Mouse (Mus musculus) CH12.LX (cell line): ENCODE measurements at regions not wholly inside any gene's neighbourhood (a gene's known extent, or its start where the extent isn't known, plus 50 kb on each side); places are given as distances from the start of the nearest gene placed in this dataset.

Experiments used
- DNase-seq: peaks from one replicate; pipeline ENCODE4 v3.0.0-alpha.2; 2013; ENCODE audit errors: extremely low read depth
- H3K27ac ChIP-seq: 2 replicates; pipeline ENCODE4 v1.5.1; 2012; ENCODE audit warnings: low read depth, mild to moderate bottlenecking, control low read depth, moderate library complexity; ENCODE audit not compliant: insufficient read depth
- H3K27me3 ChIP-seq: replicated peaks from 2 replicates; pipeline ENCODE3; 2012; ENCODE audit warnings: inconsistent platforms
- H3K36me3 ChIP-seq, 2 experiments: replicated peaks in 1 of 2; 2 replicates each; pipeline versions ENCODE3 to v1.6.1; 2012; ENCODE audit warnings: inconsistent platforms in 1 of 2, low read length in 1 of 2, mild to moderate bottlenecking in 1 of 2, mixed read lengths in 1 of 2, moderate library complexity in 1 of 2; ENCODE audit not compliant: control insufficient read depth in 1 of 2, insufficient read depth in 1 of 2
- H3K4me1 ChIP-seq, 2 experiments: 2 replicates each; pipeline ENCODE4 v1.6.1; 2012; ENCODE audit warnings: inconsistent platforms in 1 of 2, moderate library complexity in 1 of 2; ENCODE audit not compliant: insufficient read depth in 2 of 2, control insufficient read depth in 1 of 2
- H3K4me2 ChIP-seq: 2 replicates; pipeline ENCODE4 v1.6.1; 2012; ENCODE audit warnings: low read depth, mild to moderate bottlenecking, control low read depth; ENCODE audit not compliant: poor library complexity, insufficient read depth, severe bottlenecking
- H3K4me3 ChIP-seq, 3 experiments: fragments of 150-350 bp in 1 of 3; sonication (generic) in 1 of 3; replicated peaks in 1 of 3; 2 replicates each; pipeline versions ENCODE3 to v1.5.1; 2011 to 2012; ENCODE audit warnings: low read depth in 2 of 3, low read length in 2 of 3, mild to moderate bottlenecking in 2 of 3, moderate library complexity in 2 of 3, control low read depth in 1 of 3, improper control_type of control experiment in 1 of 3, inconsistent platforms in 1 of 3, mixed read lengths in 1 of 3; ENCODE audit not compliant: poor library complexity in 1 of 3
- H3K79me2 ChIP-seq: replicated peaks from 2 replicates; pipeline ENCODE4 v1.6.1; 2012; ENCODE audit warnings: mild to moderate bottlenecking, moderate library complexity; ENCODE audit not compliant: control insufficient read depth, poor library complexity, insufficient read depth, severe bottlenecking; ENCODE audit errors: extremely low read depth
- H3K9ac ChIP-seq: 2 replicates; pipeline ENCODE4 v1.6.1; 2012; ENCODE audit warnings: low read depth, mild to moderate bottlenecking, control low read depth, moderate library complexity; ENCODE audit not compliant: insufficient read depth
- H3K9me3 ChIP-seq: replicated peaks from 2 replicates; pipeline ENCODE3; 2012; ENCODE audit warnings: low read length, inconsistent platforms, mixed read lengths
- CHD1 ChIP-seq: IDR thresholded peaks from 2 replicates; pipeline ENCODE4 v1.6.1; 2012; ENCODE audit warnings: low read depth, low read length, improper control_type of control experiment, inconsistent platforms
- CHD2 ChIP-seq: IDR thresholded peaks from 2 replicates; pipeline ENCODE4 v1.6.1; 2011; ENCODE audit warnings: low read length, improper control_type of control experiment
- EP300 ChIP-seq: IDR thresholded peaks from 2 replicates; pipeline ENCODE4 v1.6.1; 2011; ENCODE audit warnings: low read length, improper control_type of control experiment
- ETS1 ChIP-seq: conservative IDR thresholded peaks from 2 replicates; pipeline ENCODE4 v1.6.1; 2012; ENCODE audit warnings: low read depth, mild to moderate bottlenecking, inconsistent platforms, low read length, improper control_type of control experiment, moderate library complexity
- HCFC1 ChIP-seq: IDR thresholded peaks from 2 replicates; pipeline ENCODE4 v1.6.1; 2012; ENCODE audit warnings: low read depth, mild to moderate bottlenecking, inconsistent platforms, low read length, improper control_type of control experiment
- JUND ChIP-seq: conservative IDR thresholded peaks from 2 replicates; pipeline ENCODE4 v1.6.1; 2011; ENCODE audit warnings: low read depth, low read length, improper control_type of control experiment
- KAT2A ChIP-seq: IDR thresholded peaks from 2 replicates; pipeline ENCODE4 v1.6.1; 2012; ENCODE audit warnings: low read length, improper control_type of control experiment, inconsistent platforms; ENCODE audit not compliant: insufficient replicate concordance
- MAFK ChIP-seq: IDR thresholded peaks from 2 replicates; pipeline ENCODE4 v1.6.1; 2011; ENCODE audit warnings: low read length, improper control_type of control experiment; ENCODE audit not compliant: insufficient replicate concordance
- MAX ChIP-seq: IDR thresholded peaks from 2 replicates; pipeline ENCODE4 v1.6.1; 2011; ENCODE audit warnings: low read length, improper control_type of control experiment
- MXI1 ChIP-seq: IDR thresholded peaks from 2 replicates; pipeline ENCODE4 v1.6.1; 2011; ENCODE audit warnings: mild to moderate bottlenecking, low read depth, low read length, improper control_type of control experiment
- RCOR1 ChIP-seq: conservative IDR thresholded peaks from 2 replicates; pipeline ENCODE4 v1.6.1; 2012; ENCODE audit warnings: low read depth, mild to moderate bottlenecking, inconsistent platforms, low read length, improper control_type of control experiment
- SIN3A ChIP-seq: IDR thresholded peaks from 2 replicates; pipeline ENCODE4 v1.6.1; 2012; ENCODE audit warnings: low read length, improper control_type of control experiment, inconsistent platforms
- TBP ChIP-seq: conservative IDR thresholded peaks from 2 replicates; pipeline ENCODE4 v1.6.1; 2011; ENCODE audit warnings: low read depth, low read length, improper control_type of control experiment
- TCF12 ChIP-seq: IDR thresholded peaks from 2 replicates; pipeline ENCODE4 v1.6.1; 2014; ENCODE audit warnings: low read depth, mild to moderate bottlenecking, inconsistent platforms, low read length, improper control_type of control experiment
- UBTF ChIP-seq: IDR thresholded peaks from 2 replicates; pipeline ENCODE4 v1.6.1; 2012; ENCODE audit warnings: low read depth, mild to moderate bottlenecking, inconsistent platforms, low read length, improper control_type of control experiment, moderate library complexity
- ZC3H11A ChIP-seq: IDR thresholded peaks from 2 replicates; pipeline ENCODE4 v1.6.1; 2012; ENCODE audit warnings: low read depth, mild to moderate bottlenecking, inconsistent platforms, low read length, improper control_type of control experiment
- ZMIZ1 ChIP-seq: IDR thresholded peaks from 2 replicates; pipeline ENCODE4 v1.6.1; 2012; ENCODE audit warnings: low read depth, mild to moderate bottlenecking, inconsistent platforms, low read length, improper control_type of control experiment
- dilution Hi-C: fragments of 300-500 bp; cut with MboI; formaldehyde crosslinking; loops from 2 replicates; pipeline ENCODE4 v1.14.3; 2020; ENCODE audit warnings: low sequenced_read_pairs; ENCODE audit not compliant: extremely low pct_unique_long_range_greater_than_20kb, extremely low pct_ligation_motif_present
- in situ Hi-C: fragments of 300-500 bp; cut with MboI; formaldehyde crosslinking; loops from 3 replicates; pipeline ENCODE4 v1.14.3; 2019; ENCODE audit warnings: low sequenced_read_pairs, low pct_ligation_motif_present, low pct_unique_long_range_greater_than_20kb, mixed read lengths

DNA sequence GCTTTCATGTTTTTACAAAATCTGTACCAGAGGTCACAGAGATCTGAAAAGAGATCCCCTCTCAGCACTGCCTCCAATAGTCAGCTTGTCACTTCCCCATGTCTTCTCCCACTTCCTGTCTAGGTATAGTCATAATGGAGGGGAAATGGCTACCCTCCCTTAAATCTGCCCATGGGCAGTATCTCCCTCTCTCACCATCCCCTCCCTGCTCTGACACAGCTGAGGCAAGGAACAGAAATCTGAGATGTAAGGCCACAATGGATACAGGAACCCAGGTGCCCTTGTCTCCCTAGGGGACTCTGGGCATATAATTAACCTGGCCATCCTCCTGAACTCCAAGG, 66.7 kb upstream of the Insig1 start:
- Histone ChIP-seq H3K9ac (no peak overlapping the region), H3K27me3 (no peaks in the 10 kb centered on the region), H3K9me3 (no peaks in the 10 kb centered on the region), H3K79me2 (no peaks in the 10 kb centered on the region), H3K4me1 (peaks cover 0 to 13% of the 10 kb centered on the region in 2 experiments; a peak in 2 of 4 replicates), H3K4me3 (no peak overlapping the region), H3K36me3 (no peaks in the 10 kb centered on the region), H3K4me2 (no peak overlapping the region), H3K27ac (no peak overlapping the region)
- peak; percentile 8 for DNase-seq
- no peak for TF ChIP-seq MAX
- TF ChIP-seq ZC3H11A = no peak
- TF ChIP-seq CHD1 = no peak
- no peak for TF ChIP-seq HCFC1
- in situ Hi-C loops = no loop called here
- dilution Hi-C loops = no loop called here

DNA sequence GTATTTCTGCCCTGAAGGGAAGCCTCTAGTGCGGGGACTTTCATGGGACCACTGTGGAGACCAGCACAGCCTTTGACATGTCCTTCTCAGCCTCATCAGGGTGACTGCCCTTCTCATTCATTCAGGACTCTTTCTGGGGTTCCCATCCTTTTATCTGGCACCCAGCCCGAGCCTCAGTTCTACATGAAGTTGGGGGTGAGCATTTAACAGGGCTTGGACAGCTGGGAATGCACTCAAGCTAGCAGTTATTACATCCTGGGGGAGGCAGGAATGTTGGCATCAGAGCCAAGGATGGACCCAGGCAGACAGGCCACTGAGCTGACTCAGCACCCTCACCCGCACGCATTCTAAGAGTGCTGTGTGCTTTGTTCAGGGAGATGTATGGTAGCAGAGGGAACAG, 61.8 kb upstream of the Insig1 start:
- TF ChIP-seq HCFC1 (no peak), JUND (no peak), RCOR1 (no peak), KAT2A (no peak), ETS1 (no peak), CHD2 (no peak), ZMIZ1 (no peak), EP300 (no peak), TBP (no peak), CHD1 (no peak), MAFK (no peak), SIN3A (no peak), UBTF (no peak), MXI1 (no peak), TCF12 (no peak)
- TF ChIP-seq, all 38 proteins: peak for 0
- no peak overlapping the region for H3K9ac ChIP-seq
- no peak overlapping the region for H3K4me3 ChIP-seq
- no peak overlapping the region for H3K4me2 ChIP-seq
- H3K36me3 ChIP-seq = no peaks in the 10 kb centered on the region
- peaks cover 0 to 3% of the 10 kb centered on the region in 2 experiments; a peak in 2 of 4 replicates for H3K4me1 ChIP-seq
- DNase-seq = no peak
- H3K79me2 ChIP-seq = no peaks in the 10 kb centered on the region
- H3K27ac ChIP-seq = no peak overlapping the region
- H3K27me3 ChIP-seq = no peaks in the 10 kb centered on the region
- no peaks in the 10 kb centered on the region for H3K9me3 ChIP-seq
- dilution Hi-C loops (no loop called here), in situ Hi-C loops (no loop called here)
